Comparison of ENCODE assay signal across 20 mouse cellular contexts in genomic region chr5:71898214-71898613, GRCm38 (mm10).
DNase-seq lines count a peak whose midpoint lies in the region; TF ChIP-seq lines count a peak whose summit lies in the region.
"Had no signal": no experiment of that assay in that cellular context is flagged by ENCODE, and none has a peak within 500 bp of the region (broad histone marks: within the 10 kb centered on the region; RNA-seq: fewer than 3 reads in every experiment).

No protein-coding gene starts in this region.

- 91% methylated on average over 2 of the region's 2 CpGs for WGBS in kidney, adult 2 months

- H3K36me3 ChIP-seq in kidney, adult 2 months (ENCODE audit: control insufficient read depth, insufficient read depth, low read length), result no peaks in the 10 kb centered on the region
- H3K36me3 ChIP-seq: embryonic facial prominence, embryonic 13.5 days; forebrain, embryonic 12.5 days; hindbrain, embryonic 13.5 days had no signal

- peak; percentile 8 for DNase-seq in right cerebral cortex, adult 18-20 months
- no peak for DNase-seq in right cerebral cortex, adult 2 months (ENCODE audit: low spot score in 2 of 2)
- peak; percentile 7 to 27 for DNase-seq in left cerebral cortex, adult 18-20 months (ENCODE audit: low spot score in 2 of 2)
- DNase-seq in left cerebral cortex, postnatal 14 days (ENCODE audit: low spot score in 2 of 2), result peak; percentile 34 to 59
- DNase-seq in heart, postnatal 14 days, result no peak
- no peak for DNase-seq in gastrocnemius, postnatal 36 days
- DNase-seq in kidney, adult 2 months, result no peak
- DNase-seq: adrenal gland, adult 8-10 months; adrenal gland, postnatal 36 days; cerebellum, adult 11 months; cerebellum, adult 8-10 months; cerebellum, postnatal 14 days; gastrocnemius, adult 2 months; gastrocnemius, postnatal 25 days; heart, adult 11 months; heart, postnatal 10 days had no signal

- H3K4me1 ChIP-seq in kidney, adult 2 months (ENCODE audit: control insufficient read depth, insufficient read depth, low read length), result no peaks in the 10 kb centered on the region
- H3K4me1 ChIP-seq: embryonic facial prominence, embryonic 13.5 days; forebrain, embryonic 12.5 days; hindbrain, embryonic 13.5 days had no signal

- H3K27me3 ChIP-seq in kidney, adult 2 months (replicated peaks; ENCODE audit: control insufficient read depth, insufficient read depth, low read length), result no peaks in the 10 kb centered on the region
- H3K27me3 ChIP-seq: embryonic facial prominence, embryonic 13.5 days; forebrain, embryonic 12.5 days; hindbrain, embryonic 13.5 days had no signal

- intact Hi-C loops in left cerebral cortex, postnatal 14 days (cut with DNase I), result no loop called here
- intact Hi-C loops in heart, postnatal 14 days (cut with DNase I), result no loop called here
- intact Hi-C loops in gastrocnemius, postnatal 36 days (cut with DNase I), result no loop called here

- H3K4me3 ChIP-seq in kidney, adult 2 months (ENCODE audit: insufficient read depth, low read depth, low read length), result no peak overlapping the region
- H3K4me3 ChIP-seq: embryonic facial prominence, embryonic 13.5 days; forebrain, embryonic 12.5 days; gastrocnemius, adult 2 months; hindbrain, embryonic 13.5 days had no signal

- no peak for TF ChIP-seq CTCF in kidney, adult 2 months (conservative IDR thresholded peaks at IDR 0.05; ENCODE audit: insufficient read depth, insufficient read length, low read depth, low read length)

- H3K27ac ChIP-seq in kidney, adult 2 months (ENCODE audit: insufficient read depth, low read depth, low read length), result no peak overlapping the region
- H3K27ac ChIP-seq: embryonic facial prominence, embryonic 13.5 days; forebrain, embryonic 12.5 days; gastrocnemius, adult 2 months; hindbrain, embryonic 13.5 days; hindbrain, postnatal 0 days had no signal

- TF ChIP-seq POLR2A in kidney, adult 2 months (IDR thresholded peaks at IDR 0.05; ENCODE audit: low read depth, low read length), result no peak

Comparison
In these comparisons a context has a peak if more than half of its experiments do, and no peak if none do; other contexts are left out.
1. DNase-seq: peak in right cerebral cortex, adult 18-20 months (single experiment), left cerebral cortex, adult 18-20 months (2 of 2) and left cerebral cortex, postnatal 14 days (2 of 2); none in right cerebral cortex, adult 2 months (0 of 2), heart, postnatal 14 days (0 of 2), gastrocnemius, postnatal 36 days (0 of 2) and kidney, adult 2 months (single experiment).